Mouse (Mus musculus) forebrain, embryonic 14.5 days (tissue): ENCODE measurements at regions not wholly inside any gene's neighbourhood (a gene's known extent, or its start where the extent isn't known, plus 50 kb on each side); places are given as distances from the start of the nearest gene placed in this dataset.

Experiments
- ATAC-seq: fragments of 200-750 bp; cut with Nextera tagmentation; 2 replicates; pipeline ENCODE4 v1.8.0; 2017; ENCODE audit warnings: mild to moderate bottlenecking, moderate library complexity
- DNase-seq: peaks from one replicate; pipeline ENCODE4 v3.0.0-alpha.2; 2015; ENCODE audit warnings: low spot score
- H3K27ac ChIP-seq: fragments of 300-500 bp; sonication (generic); 2 replicates; pipeline ENCODE4 v1.5.1; 2014; ENCODE audit warnings: low read depth, mild to moderate bottlenecking, control low read depth, low read length, moderate library complexity
- H3K27me3 ChIP-seq: fragments of 300-500 bp; sonication (generic); replicated peaks from 2 replicates; pipeline ENCODE4 v1.6.1; 2014; ENCODE audit warnings: low read length, control low read depth, mixed read lengths; ENCODE audit not compliant: control insufficient read depth, insufficient read depth
- H3K36me3 ChIP-seq: fragments of 300-500 bp; sonication (generic); 2 replicates; pipeline ENCODE4 v1.6.1; 2014; ENCODE audit warnings: low read length, control low read depth; ENCODE audit not compliant: control insufficient read depth, insufficient read depth
- H3K4me1 ChIP-seq: fragments of 300-500 bp; sonication (generic); 2 replicates; pipeline ENCODE4 v1.6.1; 2014; ENCODE audit warnings: antibody characterized with exemption, low read length, control low read depth; ENCODE audit not compliant: control insufficient read depth, insufficient read depth
- H3K4me2 ChIP-seq: fragments of 300-500 bp; sonication (generic); 2 replicates; pipeline ENCODE4 v1.6.1; 2014; ENCODE audit warnings: mild to moderate bottlenecking, control low read depth, low read length
- H3K4me3 ChIP-seq: fragments of 300-500 bp; sonication (generic); 2 replicates; pipeline ENCODE4 v1.5.1; 2014; ENCODE audit warnings: low read depth, low read length, control low read depth
- H3K9ac ChIP-seq: fragments of 300-500 bp; sonication (generic); 2 replicates; pipeline ENCODE4 v1.6.1; 2014; ENCODE audit warnings: mild to moderate bottlenecking, low read length, control low read depth, moderate library complexity
- H3K9me3 ChIP-seq: fragments of 300-500 bp; sonication (generic); replicated peaks from 2 replicates; pipeline ENCODE4 v1.6.1; 2016; ENCODE audit warnings: low read length, control low read depth, mixed read lengths; ENCODE audit not compliant: control insufficient read depth
- WGBS: fragments of 180-500 bp; shearing (Covaris S2); extraction: QIAGEN DNeasy Blood & Tissue Kit; methylation state at CpG from one replicate; pipeline ENCODE4 v1.1.7; 2014; 5-methylcytosine and 5-hydroxymethylcytosine counted together

GRCm38 (mm10) chr5:126547841-126548240, 693.8 kb upstream of the Tmem132c start:
- Histone ChIP-seq H3K4me1 (no peaks in the 10 kb centered on the region; the same call in 1 of the 2 replicates), H3K4me2 (no peak overlapping the region), H3K27me3 (no peaks in the 10 kb centered on the region), H3K4me3 (no peak overlapping the region), H3K9me3 (no peaks in the 10 kb centered on the region), H3K9ac (no peak overlapping the region), H3K36me3 (no peaks in the 10 kb centered on the region), H3K27ac (no peak overlapping the region)
- no peak for DNase-seq
- no peak for ATAC-seq
- 79% methylated on average over 4 of the region's 4 CpGs for WGBS

GRCm38 (mm10) chr5:126551676-126552075, 689.9 kb upstream of the Tmem132c start:
- H3K27me3 ChIP-seq, result no peaks in the 10 kb centered on the region
- DNase-seq (no peak), ATAC-seq (no peak)
- no peak overlapping the region for H3K4me3 ChIP-seq
- no peak overlapping the region for H3K27ac ChIP-seq
- 88% methylated on average over 3 of the region's 3 CpGs for WGBS
- H3K36me3 ChIP-seq, result no peaks in the 10 kb centered on the region
- no peaks in the 10 kb centered on the region for H3K4me1 ChIP-seq
- H3K9ac ChIP-seq, result no peak overlapping the region
- no peaks in the 10 kb centered on the region for H3K9me3 ChIP-seq
- H3K4me2 ChIP-seq, result no peak overlapping the region

- ATAC-seq (no peak), DNase-seq (no peak)
- no peak overlapping the region for H3K4me3 ChIP-seq
- no peaks in the 10 kb centered on the region for H3K4me1 ChIP-seq
- H3K27me3 ChIP-seq, result no peaks in the 10 kb centered on the region
- no peaks in the 10 kb centered on the region for H3K9me3 ChIP-seq
- H3K9ac ChIP-seq, result no peak overlapping the region
- H3K27ac ChIP-seq, result no peak overlapping the region
- 15% methylated on average over 4 of the region's 4 CpGs for WGBS
- no peaks in the 10 kb centered on the region for H3K36me3 ChIP-seq
- no peak overlapping the region for H3K4me2 ChIP-seq
Observed at GRCm38 (mm10) chr5:126559011-126559410, 682.6 kb upstream of the Tmem132c start.

- ATAC-seq (no peak), DNase-seq (no peak)
- WGBS, result 75% methylated on average over 2 of the region's 2 CpGs
Observed at GRCm38 (mm10) chr5:126565817-126566216, 675.8 kb upstream of the Tmem132c start.

GRCm38 (mm10) chr5:126566226-126566625, 675.4 kb upstream of the Tmem132c start:
- ATAC-seq, result no peak
- no peak overlapping the region for H3K4me3 ChIP-seq
- no peak for DNase-seq
- no peak overlapping the region for H3K27ac ChIP-seq
- no peak overlapping the region for H3K4me2 ChIP-seq
- WGBS, result 82% methylated on average over 6 of the region's 6 CpGs
- no peaks in the 10 kb centered on the region for H3K9me3 ChIP-seq
- no peaks in the 10 kb centered on the region for H3K27me3 ChIP-seq
- H3K9ac ChIP-seq, result no peak overlapping the region
- no peaks in the 10 kb centered on the region for H3K4me1 ChIP-seq
- H3K36me3 ChIP-seq, result no peaks in the 10 kb centered on the region

More at GRCm38 (mm10) chr5:126565817-126566216, 675.8 kb upstream of the Tmem132c start:
- Histone ChIP-seq H3K27ac (no peak overlapping the region), H3K36me3 (no peaks in the 10 kb centered on the region), H3K4me3 (no peak overlapping the region), H3K9ac (no peak overlapping the region), H3K4me1 (no peaks in the 10 kb centered on the region), H3K4me2 (no peak overlapping the region), H3K9me3 (no peaks in the 10 kb centered on the region), H3K27me3 (no peaks in the 10 kb centered on the region)

GRCm38 (mm10) chr5:126573766-126574165, 667.8 kb upstream of the Tmem132c start:
- Histone ChIP-seq H3K4me1 (no peaks in the 10 kb centered on the region), H3K9ac (no peak overlapping the region), H3K4me3 (no peak overlapping the region), H3K27ac (no peak overlapping the region), H3K36me3 (no peaks in the 10 kb centered on the region), H3K27me3 (no peaks in the 10 kb centered on the region), H3K9me3 (no peaks in the 10 kb centered on the region; the same call in 1 of the 2 replicates), H3K4me2 (no peak overlapping the region)
- DNase-seq, result no peak
- no peak for ATAC-seq
- 87% methylated on average over 2 of the region's 2 CpGs for WGBS

GRCm38 (mm10) chr5:126597786-126598330, 643.8 kb upstream of the Tmem132c start:
- ATAC-seq, result no peak
- Histone ChIP-seq H3K4me1 (no peaks in the 10 kb centered on the region), H3K4me2 (no peak overlapping the region), H3K9ac (no peak overlapping the region), H3K4me3 (no peak overlapping the region), H3K9me3 (no peaks in the 10 kb centered on the region), H3K36me3 (no peaks in the 10 kb centered on the region), H3K27ac (no peak overlapping the region), H3K27me3 (no peaks in the 10 kb centered on the region)
- peak; percentile 30 for DNase-seq
- 63% methylated on average over 12 of the region's 12 CpGs for WGBS

- peak; percentile 48 for DNase-seq
- WGBS, result 75% methylated on average over 5 of the region's 5 CpGs
- no peaks in the 10 kb centered on the region for H3K9me3 ChIP-seq
- no peak overlapping the region for H3K4me3 ChIP-seq
- H3K27me3 ChIP-seq, result no peaks in the 10 kb centered on the region
- H3K27ac ChIP-seq, result no peak overlapping the region
- no peak for ATAC-seq
- H3K4me2 ChIP-seq, result no peak overlapping the region
- H3K4me1 ChIP-seq, result no peaks in the 10 kb centered on the region
- no peak overlapping the region for H3K9ac ChIP-seq
- H3K36me3 ChIP-seq, result no peaks in the 10 kb centered on the region
Observed at GRCm38 (mm10) chr5:126599561-126599960, 642.0 kb upstream of the Tmem132c start.

- Histone ChIP-seq H3K36me3 (no peaks in the 10 kb centered on the region), H3K9me3 (no peaks in the 10 kb centered on the region), H3K4me3 (no peak overlapping the region), H3K27ac (no peak overlapping the region), H3K9ac (no peak overlapping the region), H3K27me3 (no peaks in the 10 kb centered on the region), H3K4me1 (no peaks in the 10 kb centered on the region), H3K4me2 (no peak overlapping the region)
- ATAC-seq (no peak), DNase-seq (no peak)
- 88% methylated on average over 5 of the region's 5 CpGs for WGBS
Observed at GRCm38 (mm10) chr5:126606756-126607155, 634.9 kb upstream of the Tmem132c start.
